In genomic region chr12:79748862-79749261, GRCm38 (mm10) we compare ENCODE assay signal across 9 mouse cellular contexts.
DNase-seq lines count a peak whose midpoint lies in the region; ATAC-seq lines count a peak whose summit lies in the region.
"Had no signal": no experiment of that assay in that cellular context is flagged by ENCODE, and none has a peak within 500 bp of the region (broad histone marks: within the 10 kb centered on the region; RNA-seq: fewer than 3 reads in every experiment).

No protein-coding gene starts in this region.

- peak overlapping the region; percentile 88 for H3K27ac ChIP-seq in forebrain, embryonic 10.5 days
- H3K27ac ChIP-seq in forebrain, embryonic 16.5 days (ENCODE audit: low read length) = no peak overlapping the region
- peak overlapping the region; percentile 14; the same call in 1 of the 2 replicates for H3K27ac ChIP-seq in hindbrain, embryonic 12.5 days
- H3K27ac ChIP-seq in hindbrain, embryonic 16.5 days (ENCODE audit: low read depth, low read length) = no peak overlapping the region
- H3K27ac ChIP-seq in limb, embryonic 13.5 days = peak overlapping the region; percentile 0; the same call in 1 of the 2 replicates

- no peak overlapping the region for H3K4me2 ChIP-seq in forebrain, embryonic 16.5 days (ENCODE audit: low read length)
- no peak overlapping the region for H3K4me2 ChIP-seq in hindbrain, embryonic 12.5 days (replicated peaks)
- H3K4me2 ChIP-seq in hindbrain, embryonic 16.5 days (ENCODE audit: low read length) = no peak overlapping the region
- no peak overlapping the region for H3K4me2 ChIP-seq in limb, embryonic 13.5 days (replicated peaks)

- no peaks in the 10 kb centered on the region for H3K36me3 ChIP-seq in forebrain, embryonic 10.5 days (replicated peaks)
- no peaks in the 10 kb centered on the region for H3K36me3 ChIP-seq in forebrain, embryonic 16.5 days (ENCODE audit: control insufficient read depth, insufficient read depth)
- H3K36me3 ChIP-seq in hindbrain, embryonic 12.5 days = no peaks in the 10 kb centered on the region
- H3K36me3 ChIP-seq in hindbrain, embryonic 16.5 days (ENCODE audit: control insufficient read depth, insufficient read depth, low read length) = no peaks in the 10 kb centered on the region
- H3K36me3 ChIP-seq in limb, embryonic 13.5 days = no peaks in the 10 kb centered on the region

- peaks cover 89% of the 10 kb centered on the region for H3K4me1 ChIP-seq in forebrain, embryonic 10.5 days
- H3K4me1 ChIP-seq in forebrain, embryonic 16.5 days (replicated peaks; ENCODE audit: control insufficient read depth, insufficient read depth, low read length) = peaks cover 25% of the 10 kb centered on the region
- H3K4me1 ChIP-seq in hindbrain, embryonic 12.5 days = peaks cover 60% of the 10 kb centered on the region
- peaks cover 27% of the 10 kb centered on the region for H3K4me1 ChIP-seq in hindbrain, embryonic 16.5 days (ENCODE audit: control insufficient read depth, insufficient read depth, low read depth, low read length)
- peaks cover 71% of the 10 kb centered on the region for H3K4me1 ChIP-seq in limb, embryonic 13.5 days

- H3K9ac ChIP-seq in forebrain, embryonic 16.5 days (replicated peaks; ENCODE audit: low read depth, low read length) = no peak overlapping the region
- H3K9ac ChIP-seq in hindbrain, embryonic 12.5 days = no peak overlapping the region
- H3K9ac ChIP-seq in hindbrain, embryonic 16.5 days (ENCODE audit: low read depth, low read length) = no peak overlapping the region
- no peak overlapping the region for H3K9ac ChIP-seq in limb, embryonic 13.5 days

- no peak for ATAC-seq in forebrain, embryonic 16.5 days
- ATAC-seq in hindbrain, embryonic 12.5 days (ENCODE audit: low FRiP score) = no peak
- no peak for ATAC-seq in hindbrain, embryonic 16.5 days
- no peak for ATAC-seq in limb, embryonic 13.5 days (ENCODE audit: low FRiP score, low read depth)

- H3K9me3 ChIP-seq in forebrain, embryonic 10.5 days = no peaks in the 10 kb centered on the region
- H3K9me3 ChIP-seq in forebrain, embryonic 16.5 days (ENCODE audit: control insufficient read depth, low read length) = no peaks in the 10 kb centered on the region
- H3K9me3 ChIP-seq in hindbrain, embryonic 12.5 days (replicated peaks) = no peaks in the 10 kb centered on the region
- no peaks in the 10 kb centered on the region for H3K9me3 ChIP-seq in hindbrain, embryonic 16.5 days (ENCODE audit: control insufficient read depth, low read length)
- H3K9me3 ChIP-seq in limb, embryonic 13.5 days = no peaks in the 10 kb centered on the region

- H3K27me3 ChIP-seq in forebrain, embryonic 10.5 days (ENCODE audit: poor library complexity, severe bottlenecking) = peaks cover 12% of the 10 kb centered on the region
- H3K27me3 ChIP-seq in forebrain, embryonic 16.5 days (replicated peaks; ENCODE audit: control insufficient read depth, insufficient read depth, low read length) = no peaks in the 10 kb centered on the region
- H3K27me3 ChIP-seq in hindbrain, embryonic 12.5 days = no peaks in the 10 kb centered on the region
- no peaks in the 10 kb centered on the region for H3K27me3 ChIP-seq in hindbrain, embryonic 16.5 days (replicated peaks; ENCODE audit: control insufficient read depth, insufficient read depth, low read length)
- no peaks in the 10 kb centered on the region for H3K27me3 ChIP-seq in limb, embryonic 13.5 days

- 42% methylated on average over 4 of the region's 4 CpGs for WGBS in forebrain, embryonic 10.5 days
- WGBS in forebrain, embryonic 16.5 days = 41% methylated on average over 4 of the region's 4 CpGs
- 43% methylated on average over 4 of the region's 4 CpGs for WGBS in hindbrain, embryonic 12.5 days
- WGBS in hindbrain, embryonic 16.5 days = 42% methylated on average over 4 of the region's 4 CpGs
- 59% methylated on average over 4 of the region's 4 CpGs for WGBS in limb, embryonic 13.5 days

- DNase-seq in forebrain, embryonic 10.5 days (ENCODE audit: extremely low spot score, low spot score) = no peak
- DNase-seq in adipocyte (ENCODE audit: low spot score) = peak; percentile 72
- no peak for DNase-seq in retina, embryonic 14.5 days (ENCODE audit: low spot score)
- no peak for DNase-seq in cerebellum, postnatal 14 days
- DNase-seq: left cerebral cortex, postnatal 4 days had no signal

- H3K4me3 ChIP-seq in forebrain, embryonic 10.5 days = no peak overlapping the region
- no peak overlapping the region for H3K4me3 ChIP-seq in forebrain, embryonic 16.5 days (replicated peaks; ENCODE audit: low read length)
- H3K4me3 ChIP-seq in hindbrain, embryonic 12.5 days = no peak overlapping the region
- no peak overlapping the region for H3K4me3 ChIP-seq in hindbrain, embryonic 16.5 days (ENCODE audit: low read length)
- H3K4me3 ChIP-seq in limb, embryonic 13.5 days = no peak overlapping the region

Comparison
In these comparisons a context has a peak if more than half of its experiments do, and no peak if none do; other contexts are left out.
1. H3K27ac ChIP-seq: peak in forebrain, embryonic 10.5 days (single experiment), hindbrain, embryonic 12.5 days (single experiment) and limb, embryonic 13.5 days (single experiment); none in forebrain, embryonic 16.5 days (single experiment) and hindbrain, embryonic 16.5 days (single experiment).